Mouse (Mus musculus) Patski (cell line): Measurements from ENCODE around the gene Hacl1. TPM values are rescaled to one million over a fixed set of nuclear protein-coding genes. Genes with fewer than 3 reads are reported as not detected.
A peak's percentile ranks its signal among the peaks of the same experiment; 100 is the strongest.
"Not testable (repeated sequence)": the region's sequence is repeated elsewhere in the genome, so short reads cannot be mapped to it uniquely, and the experiment has no call there.

Experiments
- ATAC-seq: fragments of 100-300 bp; one replicate; pipeline ENCODE4 v1.8.0; 2021
- CTCF ChIA-PET: fragments of 350-600 bp; sonication (Branson Sonifier 250); formaldehyde crosslinking; loops from one replicate; lab custom pipeline; 2022; ENCODE audit warnings: inconsistent platforms; lab: Charles Lee
- POLR2A ChIA-PET: fragments of 350-600 bp; sonication (Branson Sonifier 250); formaldehyde crosslinking; loops from one replicate; lab custom pipeline; 2022; ENCODE audit warnings: antibody characterized with exemption, inconsistent platforms; lab: Charles Lee
- DNase-seq: peaks from one replicate; pipeline ENCODE4 v3.0.0-alpha.2; 2011; ENCODE audit warnings: low read depth, low spot score
- H3K27me3 ChIP-seq: fragments of 371-371 bp; one replicate; pipeline ENCODE4 v1.5.1; 2021
- CTCF ChIP-seq: fragments of 100-300 bp; IDR thresholded peaks from one replicate; pipeline ENCODE4 v1.5.1; 2021
- in situ Hi-C: fragments of 300-500 bp; cut with MboI; formaldehyde crosslinking; loops from 3 replicates; pipeline ENCODE4 v1.11.1; 2018; ENCODE audit warnings: low pct_unique_long_range_greater_than_20kb, mixed read lengths
- polyA plus RNA-seq: library from polyadenylated mRNA; unstranded; gene quantifications from one replicate; pipeline ENCODE4 v1.2.3, GENCODE M21; 2021

The Hacl1 gene
- polyA plus RNA-seq, 1 experiment from 2014 or later, result 27.5 TPM

- CTCF ChIA-PET, result interaction anchor here (1.1 to 3.2 kb wide), 5 partner anchors 9 to 182 kb away, joined by 3 to 17 read pairs (median 4); no protein-coding TSS in a partner anchor
- no peak for DNase-seq
These were observed 35.6 kb downstream of the Hacl1 start for GRCm38 (mm10) chr14:31605514-31605913.

DNA sequence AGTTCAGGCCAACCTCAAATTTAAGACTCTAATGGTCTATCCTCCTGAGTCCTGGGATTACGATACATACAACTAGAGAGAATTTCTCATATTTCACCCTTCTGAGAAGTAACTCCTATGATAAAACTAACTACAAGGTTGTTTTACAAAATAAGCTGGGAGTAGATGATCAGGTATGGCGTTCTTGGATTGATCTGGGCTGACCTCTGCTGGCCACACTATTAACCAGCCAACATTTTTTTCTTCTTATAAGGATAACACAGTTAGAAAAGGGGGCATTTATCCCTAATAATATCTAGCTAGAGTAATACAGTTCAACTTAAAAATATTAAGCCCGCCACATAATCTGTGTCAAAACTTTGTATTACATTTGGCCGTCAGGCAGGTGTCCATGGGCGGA, 36.2 kb downstream of the Hacl1 start:
- TF ChIP-seq CTCF, result peak; percentile 58
- CTCF ChIA-PET, result interaction anchor here (2.1 to 3.2 kb wide), 3 partner anchors 10 to 85 kb away, joined by 4 to 17 read pairs (median 8); no protein-coding TSS in a partner anchor
- H3K27me3 ChIP-seq, result no peaks in the 10 kb centered on the region
- ATAC-seq (no peak), DNase-seq (no peak)
- POLR2A ChIA-PET, result no interaction called here
- in situ Hi-C loops, result loop anchor here (5.0 kb wide), 1 partner anchor 88 kb away; no protein-coding TSS in a partner anchor

More at GRCm38 (mm10) chr14:31605514-31605913, 35.6 kb downstream of the Hacl1 start:
- peak; percentile 37 for TF ChIP-seq CTCF
- POLR2A ChIA-PET, result no interaction called here
- no peak for ATAC-seq
- in situ Hi-C loops, result loop anchor here (5.0 kb wide), 1 partner anchor 88 kb away; no protein-coding TSS in a partner anchor
- no peaks in the 10 kb centered on the region for H3K27me3 ChIP-seq

DNA sequence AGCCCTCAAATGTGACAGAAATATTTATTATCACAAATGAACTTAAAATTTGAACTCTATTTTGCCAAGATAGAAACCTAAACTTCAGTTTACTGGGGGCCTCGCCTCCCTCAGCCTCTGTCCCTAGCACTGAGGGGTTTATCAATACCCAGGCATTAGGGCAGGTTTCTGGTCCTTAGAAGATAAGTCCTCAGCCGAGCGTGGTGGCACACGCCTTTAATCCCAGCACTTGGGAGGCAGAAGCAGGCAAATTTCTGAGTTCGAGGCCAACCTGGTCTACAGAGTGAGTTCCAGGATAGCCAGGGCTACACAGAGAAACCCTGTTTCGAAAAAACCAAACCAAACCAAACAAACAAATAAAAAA, 38.5 kb downstream of the Hacl1 start:
- in situ Hi-C loops, result not testable (repeated sequence)

GRCm38 (mm10) chr14:31601908-31602615, 39.0 kb downstream of the Hacl1 start:
- ATAC-seq, result no peak
- POLR2A ChIA-PET, result no interaction called here
- DNase-seq, result no peak
- CTCF ChIA-PET, result no interaction called here
- no peaks in the 10 kb centered on the region for H3K27me3 ChIP-seq
- TF ChIP-seq CTCF, result no peak
- in situ Hi-C loops, result no loop called here

More for the DNA sequence above, 38.5 kb downstream of the Hacl1 start:
- H3K27me3 ChIP-seq, DNase-seq, ATAC-seq, POLR2A ChIA-PET: not testable (repeated sequence)
- CTCF ChIA-PET, result interaction anchor here (1.1 kb wide), 1 partner anchor 89 kb away, joined by 3 read pairs; no protein-coding TSS in a partner anchor

DNA sequence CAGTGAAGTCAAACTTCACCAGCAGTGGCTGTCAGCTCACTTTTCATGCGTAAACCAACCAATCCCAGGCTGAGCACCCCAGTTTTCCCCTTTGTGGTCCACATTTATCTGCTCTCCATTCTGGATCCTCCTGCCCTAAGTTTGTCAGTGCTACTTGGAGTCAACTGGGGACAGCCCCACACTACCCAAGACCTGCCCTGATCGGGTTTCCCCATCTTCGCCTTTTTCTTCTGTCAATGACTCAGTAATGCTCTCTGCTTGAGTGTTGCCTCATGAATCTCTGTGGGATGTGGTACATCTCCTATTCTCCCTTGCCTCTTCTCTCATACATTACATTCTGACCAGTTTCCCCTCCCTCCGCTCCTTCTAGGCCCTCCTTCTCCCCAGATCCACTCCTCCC, 43.6 kb downstream of the Hacl1 start:
- ATAC-seq (no peak), DNase-seq (no peak)
- peaks cover 3% of the 10 kb centered on the region for H3K27me3 ChIP-seq
- POLR2A ChIA-PET, result no interaction called here
- CTCF ChIA-PET, result no interaction called here
- TF ChIP-seq CTCF, result no peak
- in situ Hi-C loops, result no loop called here

DNA sequence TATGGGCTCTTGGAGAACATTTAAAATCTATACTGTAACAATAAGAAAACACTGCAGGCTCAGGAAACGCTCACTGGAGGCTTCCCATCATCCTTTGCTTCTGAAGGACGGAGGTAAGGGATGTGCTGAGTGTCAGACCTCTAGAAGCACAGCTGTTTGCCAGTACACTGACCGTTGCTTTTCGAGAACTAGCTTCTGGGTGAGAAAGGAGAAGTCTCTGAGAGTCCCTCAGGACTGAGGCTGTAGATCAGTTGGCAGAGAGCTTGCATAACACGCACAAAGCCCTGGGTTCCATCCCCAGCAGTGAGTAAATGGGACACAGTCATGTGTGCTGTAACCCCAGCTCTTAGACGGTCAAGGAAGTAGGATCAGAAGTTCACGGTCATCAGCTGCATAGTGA, 44.7 kb downstream of the Hacl1 start:
- DNase-seq (no peak), ATAC-seq (no peak)
- peaks cover 3% of the 10 kb centered on the region for H3K27me3 ChIP-seq
- ChIA-PET POLR2A (no interaction called here), CTCF (no interaction called here)
- no peak for TF ChIP-seq CTCF
- in situ Hi-C loops, result no loop called here

DNA sequence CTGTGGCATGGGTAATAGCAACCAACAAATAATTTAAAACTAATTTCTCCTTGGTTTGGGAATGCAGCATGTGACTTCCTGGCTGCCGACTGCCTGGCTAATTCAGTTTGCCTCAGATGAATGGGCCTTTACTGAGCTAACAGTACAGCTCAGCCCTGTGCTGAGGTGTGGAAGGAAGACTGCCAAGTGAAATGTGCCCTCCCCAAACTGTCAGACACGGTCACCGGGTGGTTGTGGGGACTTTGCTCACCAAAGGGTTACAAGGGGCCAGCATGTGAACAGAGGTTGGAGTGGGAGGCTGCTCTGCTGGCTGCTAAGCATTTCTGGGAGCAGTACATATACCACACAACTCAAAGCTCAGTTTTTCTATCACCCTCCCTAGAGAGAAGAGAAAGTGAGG, 46.4 kb downstream of the Hacl1 start:
- in situ Hi-C loops, result no loop called here
- H3K27me3 ChIP-seq, result peaks cover 5% of the 10 kb centered on the region
- no peak for TF ChIP-seq CTCF
- CTCF ChIA-PET, result no interaction called here
- ATAC-seq (no peak), DNase-seq (no peak)
- POLR2A ChIA-PET, result interaction anchor here (0.5 kb wide), 1 partner anchor 158 kb away, joined by 3 read pairs; no protein-coding TSS in a partner anchor

GRCm38 (mm10) chr14:31593036-31593435, 48.0 kb downstream of the Hacl1 start:
- POLR2A ChIA-PET, result no interaction called here
- H3K27me3 ChIP-seq, result peaks cover 5% of the 10 kb centered on the region
- CTCF ChIA-PET, result no interaction called here
- in situ Hi-C loops, result no loop called here
- ATAC-seq (no peak), DNase-seq (no peak)
- TF ChIP-seq CTCF, result no peak

DNA sequence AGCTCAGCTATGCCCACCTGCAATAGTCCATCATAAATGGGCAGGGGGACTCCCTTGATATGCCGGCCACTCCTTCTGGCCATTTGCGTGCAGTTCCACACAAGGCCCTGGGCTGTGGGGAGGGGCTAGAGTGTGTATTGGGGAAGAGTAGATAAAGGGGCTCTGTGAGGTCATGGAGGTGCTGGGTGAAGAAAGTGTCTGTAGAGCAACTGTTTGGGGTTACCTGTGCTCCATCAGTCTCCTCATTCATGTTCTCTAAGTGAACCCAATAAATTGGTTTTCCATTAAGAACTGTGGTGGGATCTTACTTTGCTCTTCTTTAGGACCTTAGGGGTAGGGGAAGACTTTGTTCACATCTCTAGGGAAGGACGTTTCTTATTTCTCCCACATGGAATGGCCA, 49.8 kb downstream of the Hacl1 start, which contains the start of gene Colq:
TSS of gene Colq (minus strand) at position 101 of the 400 bp plus-strand sequence.
- DNase-seq, result no peak
- no peak for TF ChIP-seq CTCF
- in situ Hi-C loops, result no loop called here
- POLR2A ChIA-PET, result no interaction called here
- no peak for ATAC-seq
- H3K27me3 ChIP-seq, result peaks cover 5% of the 10 kb centered on the region
- CTCF ChIA-PET, result no interaction called here

- ChIA-PET POLR2A (no interaction called here), CTCF (no interaction called here)
- DNase-seq (no peak), ATAC-seq (no peak)
- H3K27me3 ChIP-seq, result peaks cover 2% of the 10 kb centered on the region
- TF ChIP-seq CTCF, result no peak
- in situ Hi-C loops, result no loop called here
These were observed 54.6 kb downstream of the Hacl1 start for GRCm38 (mm10) chr14:31586451-31586850.

- ChIA-PET CTCF (no interaction called here), POLR2A (no interaction called here)
- no peak for ATAC-seq
- in situ Hi-C loops, result no loop called here
- H3K27me3 ChIP-seq, result no peaks in the 10 kb centered on the region
- DNase-seq, result no peak
- no peak for TF ChIP-seq CTCF
These were observed 58.0 kb downstream of the Hacl1 start for GRCm38 (mm10) chr14:31583082-31583481.
